Mouse (Mus musculus): ENCODE results near the gene Commd6.

DNA sequence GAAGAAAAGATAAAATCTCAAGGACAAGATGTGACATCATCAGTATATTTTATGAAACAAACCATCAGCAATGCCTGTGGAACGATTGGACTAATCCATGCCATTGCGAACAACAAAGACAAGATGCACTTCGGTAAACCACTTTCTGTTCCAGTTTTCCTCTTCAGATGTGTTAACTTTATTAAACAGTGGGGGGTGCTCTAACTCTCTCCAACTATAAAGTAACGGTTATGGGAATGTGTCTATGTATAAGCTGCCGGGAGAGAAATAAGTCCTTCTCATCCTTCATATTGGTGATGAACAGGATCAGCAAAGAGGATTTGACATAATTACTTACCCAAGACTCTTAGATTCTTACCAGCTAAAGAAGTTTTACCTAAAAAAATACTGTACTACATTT is 26.1 kb upstream of the Commd6 start:
- no peak for TF ChIP-seq GATA1 (IDR thresholded peaks at IDR 0.05; ENCODE audit: low read length)
- TF ChIP-seq TAL1 (IDR thresholded peaks at IDR 0.05; ENCODE audit: low read length): no peak
